Mouse (Mus musculus): ENCODE results near the gene Brca1.
A peak's percentile ranks its signal among the peaks of the same experiment; 100 is the strongest.

GRCm38 (mm10) chr11:101552476-101553300 is 933 bp upstream of the Brca1 start:
- TF ChIP-seq EP300 (IDR thresholded peaks at IDR 0.05; ENCODE audit: low read depth) (no peak), CTCF (IDR thresholded peaks at IDR 0.05; ENCODE audit: low read depth) (peak; percentile 57)
